ENCODE assay signal across 14 mouse cellular contexts in the genomic region with DNA sequence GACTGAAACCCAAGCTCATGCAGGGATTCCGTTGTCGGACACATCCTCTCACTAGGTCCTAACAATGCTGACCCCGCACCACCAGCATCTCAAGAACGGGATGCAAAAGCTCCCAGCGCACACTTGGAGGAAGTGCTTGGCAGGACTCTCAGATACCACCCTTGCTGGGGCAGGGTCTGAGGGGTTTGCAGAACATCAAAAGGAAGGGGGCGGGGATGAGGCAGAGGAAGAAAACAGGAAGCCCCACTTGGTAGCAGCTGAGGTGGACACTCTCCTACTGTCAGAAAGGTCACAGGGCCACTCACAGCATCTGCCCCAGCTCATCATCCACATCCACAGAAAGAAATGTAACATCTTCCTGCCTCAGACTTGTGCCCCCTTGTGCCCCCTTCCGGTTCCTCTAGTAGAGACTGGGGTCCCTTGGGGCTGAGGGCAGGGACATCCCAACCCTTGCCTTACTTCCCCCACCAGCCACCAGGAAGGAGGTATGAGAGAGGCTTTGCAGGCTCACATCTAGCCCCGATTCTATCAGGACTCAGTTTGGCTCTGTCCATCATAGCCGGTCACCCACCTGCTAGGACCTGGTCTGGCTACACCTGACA. TPM values are rescaled to one million over a fixed set of nuclear protein-coding genes. Genes with fewer than 3 reads are reported as not detected.
A peak's percentile ranks its signal among the peaks of the same experiment; 100 is the strongest.
DNase-seq lines count a peak whose midpoint lies in the region; ATAC-seq and TF ChIP-seq lines count a peak whose summit lies in the region.
"Had no signal": no experiment of that assay in that cellular context is flagged by ENCODE, and none has a peak within 500 bp of the region (broad histone marks: within the 10 kb centered on the region; RNA-seq: fewer than 3 reads in every experiment).

No protein-coding gene starts in this region.

- no peaks in the 10 kb centered on the region for H3K27me3 ChIP-seq in heart, embryonic 13.5 days (replicated peaks)
- H3K27me3 ChIP-seq in liver, adult 2 months (ENCODE audit: control insufficient read depth, insufficient read depth, low read length) = no peaks in the 10 kb centered on the region
- H3K27me3 ChIP-seq in liver, embryonic 12.5 days (replicated peaks) = peaks cover 10% of the 10 kb centered on the region
- H3K27me3 ChIP-seq in forebrain, embryonic 13.5 days = no peaks in the 10 kb centered on the region
- H3K27me3 ChIP-seq: limb, embryonic 15.5 days; midbrain, embryonic 13.5 days had no signal

- peaks cover 48% of the 10 kb centered on the region for H3K79me2 ChIP-seq in liver, adult 2 months (ENCODE audit: control insufficient read depth, insufficient read depth, low read length)

- no peak for ATAC-seq in heart, embryonic 13.5 days (ENCODE audit: extremely low read depth, insufficient number of reproducible peaks, low FRiP score, low TSS enrichment)
- ATAC-seq in liver, embryonic 12.5 days = no peak
- ATAC-seq in neutrophil, adult 5-6 weeks (ENCODE audit: extremely low read depth, insufficient number of reproducible peaks, low FRiP score, poor library complexity, severe bottlenecking) = peak; percentile 27; the same call in 1 of the 2 replicates
- ATAC-seq in forebrain, embryonic 13.5 days = no peak
- ATAC-seq: inflammation-experienced regulatory T-cells, adult 6 months; midbrain, embryonic 13.5 days had no signal

- 70% methylated on average over 9 of the region's 9 CpGs for WGBS in heart, embryonic 13.5 days
- 77% methylated on average over 9 of the region's 9 CpGs for WGBS in liver, adult 2 months
- WGBS in liver, embryonic 12.5 days (ENCODE audit: insufficient replicate concordance) = 31% methylated on average over 9 of the region's 9 CpGs
- WGBS in forebrain, embryonic 13.5 days = 86% methylated on average over 9 of the region's 9 CpGs

- no peak overlapping the region for H3K9ac ChIP-seq in heart, embryonic 13.5 days
- H3K9ac ChIP-seq in liver, adult 2 months (ENCODE audit: low read depth, low read length) = no peak overlapping the region
- no peak overlapping the region for H3K9ac ChIP-seq in liver, embryonic 12.5 days
- H3K9ac ChIP-seq in ES-E14 (ENCODE audit: insufficient read depth, low read depth, low read length, poor library complexity, severe bottlenecking) = no peak overlapping the region
- H3K9ac ChIP-seq in forebrain, embryonic 13.5 days = no peak overlapping the region
- H3K9ac ChIP-seq: limb, embryonic 15.5 days; midbrain, embryonic 13.5 days had no signal

- H3K4me2 ChIP-seq in heart, embryonic 13.5 days = no peak overlapping the region
- H3K4me2 ChIP-seq in liver, embryonic 12.5 days = no peak overlapping the region
- no peak overlapping the region for H3K4me2 ChIP-seq in forebrain, embryonic 13.5 days
- H3K4me2 ChIP-seq: limb, embryonic 15.5 days; midbrain, embryonic 13.5 days had no signal

- H3K9me3 ChIP-seq in heart, embryonic 13.5 days = no peaks in the 10 kb centered on the region
- no peaks in the 10 kb centered on the region for H3K9me3 ChIP-seq in liver, embryonic 12.5 days (replicated peaks)
- no peaks in the 10 kb centered on the region for H3K9me3 ChIP-seq in ES-E14 (ENCODE audit: control insufficient read depth, insufficient read depth, low read depth, low read length)
- H3K9me3 ChIP-seq in forebrain, embryonic 13.5 days (replicated peaks) = no peaks in the 10 kb centered on the region
- H3K9me3 ChIP-seq: G1E; limb, embryonic 15.5 days; midbrain, embryonic 13.5 days had no signal

- H3K27ac ChIP-seq in heart, embryonic 13.5 days (replicated peaks) = 0 out of 2 replicates have a peak overlapping the region, but pooled peaks have one; percentile 24
- peak overlapping the region; percentile 11; the same call in 1 of the 2 replicates for H3K27ac ChIP-seq in liver, adult 2 months (replicated peaks; ENCODE audit: insufficient read depth, low read depth, low read length)
- no peak overlapping the region for H3K27ac ChIP-seq in liver, embryonic 12.5 days
- H3K27ac ChIP-seq in ES-E14 (ENCODE audit: insufficient read depth, low read depth, low read length, poor library complexity, severe bottlenecking) = peak overlapping the region; percentile 16; the same call in 1 of the 2 replicates
- H3K27ac ChIP-seq in forebrain, embryonic 13.5 days = no peak overlapping the region
- H3K27ac ChIP-seq: midbrain, embryonic 13.5 days had no signal

- H3K36me3 ChIP-seq in heart, embryonic 13.5 days = peaks cover 15% of the 10 kb centered on the region
- peaks cover 7% of the 10 kb centered on the region; the same call in 1 of the 2 replicates for H3K36me3 ChIP-seq in liver, adult 2 months (ENCODE audit: control insufficient read depth, insufficient read depth, low read length)
- H3K36me3 ChIP-seq in liver, embryonic 12.5 days = 0 out of 2 replicates have a peak, but pooled peaks cover 4% of the 10 kb centered on the region
- H3K36me3 ChIP-seq in ES-E14 (ENCODE audit: control insufficient read depth, insufficient read depth, low read length, poor library complexity, severe bottlenecking) = no peaks in the 10 kb centered on the region
- peaks cover 22% of the 10 kb centered on the region for H3K36me3 ChIP-seq in forebrain, embryonic 13.5 days (ENCODE audit: poor library complexity, severe bottlenecking)
- H3K36me3 ChIP-seq: G1E had no signal

- in situ Hi-C loops in ES-E14 (cut with MboI; ENCODE audit: low sequenced_read_pairs in 2 of 2, unreplicated experiment in 2 of 2) = no loop called here

- no peak overlapping the region for H3K4me3 ChIP-seq in heart, embryonic 13.5 days
- H3K4me3 ChIP-seq in liver, adult 2 months (ENCODE audit: insufficient read depth, low read depth, low read length) = no peak overlapping the region
- no peak overlapping the region for H3K4me3 ChIP-seq in liver, embryonic 12.5 days
- H3K4me3 ChIP-seq in ES-E14 (ENCODE audit: insufficient read depth in 1 of 2, low read depth in 1 of 2, low read length in 2 of 2, poor library complexity in 1 of 2, severe bottlenecking in 1 of 2) = no peak overlapping the region
- H3K4me3 ChIP-seq in forebrain, embryonic 13.5 days = no peak overlapping the region
- H3K4me3 ChIP-seq: limb, embryonic 15.5 days; midbrain, embryonic 13.5 days had no signal

- TF ChIP-seq POLR2A in liver, adult 2 months (IDR thresholded peaks at IDR 0.05; ENCODE audit: extremely low read depth, insufficient read depth, low read length) = no peak

- TF ChIP-seq CTCF in liver, adult 2 months (IDR thresholded peaks at IDR 0.05; ENCODE audit: low read depth, low read length) = no peak

- no peak for DNase-seq in heart, postnatal 4 days
- no peak for DNase-seq in liver, adult 2 months (ENCODE audit: extremely low read depth, low read depth, low spot score)
- DNase-seq in ES-E14 (ENCODE audit: low read depth, low spot score) = no peak
- DNase-seq: adrenal gland, adult 8-10 months; cerebellum, adult 9-11 months; thymus, postnatal 4 days had no signal

- peaks cover 89% of the 10 kb centered on the region for H3K4me1 ChIP-seq in heart, embryonic 13.5 days
- peaks cover 37% of the 10 kb centered on the region for H3K4me1 ChIP-seq in liver, adult 2 months (ENCODE audit: control insufficient read depth, insufficient read depth, low read length)
- H3K4me1 ChIP-seq in liver, embryonic 12.5 days = peaks cover 82% of the 10 kb centered on the region
- peaks cover 0 to 5% of the 10 kb centered on the region in 2 experiments; a peak in 2 of 4 replicates for H3K4me1 ChIP-seq in ES-E14 (ENCODE audit: control insufficient read depth in 2 of 2, insufficient read depth in 2 of 2, low read length in 2 of 2, poor library complexity in 1 of 2)
- H3K4me1 ChIP-seq in forebrain, embryonic 13.5 days = peaks cover 9% of the 10 kb centered on the region

TF ChIP-seq in ES-E14, 5 proteins besides CTCF, POLR2A, EP300 and RAD21:
- TF ChIP-seq ZNF384 (IDR thresholded peaks at IDR 0.05; ENCODE audit: low read depth, low read length) (no peak), HCFC1 (IDR thresholded peaks at IDR 0.05; ENCODE audit: borderline replicate concordance, insufficient read depth, low read length) (no peak), MAFK (IDR thresholded peaks at IDR 0.05; ENCODE audit: insufficient read depth, low read depth, low read length) (no peak), ZC3H11A (IDR thresholded peaks at IDR 0.05; ENCODE audit: borderline replicate concordance, low read depth, low read length) (no peak), CHD2 (IDR thresholded peaks at IDR 0.05; ENCODE audit: low read depth, low read length) (no peak)

RNA-seq across cellular contexts. Expression of gene Sh3bp5, which starts 25.7 kb away (rescaled TPM):
- polyA plus RNA-seq in heart, embryonic 13.5 days (2015; fragmentation: Nextera tagmentation; extraction: Ambion mirVana) = 26.7 and 28.2 TPM in 2 replicates
- total RNA-seq in heart, postnatal 4 days (2021) = 10 to 100 TPM; 78.7 to 80.1 TPM
- total RNA-seq in liver, adult 2 months (2014; rRNA removed) = 37.1 and 37.7 TPM in 2 replicates
- 22.6 and 26.1 TPM in 2 replicates for polyA plus RNA-seq in liver, adult 2 months (2012; rRNA removed)
- 13.8 and 15.1 TPM in 2 replicates for polyA plus RNA-seq in liver, embryonic 12.5 days (2016; fragmentation: Nextera tagmentation; extraction: Ambion mirVana)
- total RNA-seq in ES-E14 (2012; rRNA removed) = 2.7 and 4.6 TPM in 2 replicates
- 110 and 118 TPM in 2 replicates for total RNA-seq in neutrophil, adult 5-6 weeks (2017)
- polyA plus RNA-seq in forebrain, embryonic 13.5 days (2015; fragmentation: Nextera tagmentation; extraction: Ambion mirVana) = 66.9 and 75.0 TPM in 2 replicates

Comparison
In these comparisons a context has a peak if more than half of its experiments do, and no peak if none do; other contexts are left out.
1. H3K27ac ChIP-seq: peak in heart, embryonic 13.5 days (single experiment), liver, adult 2 months (single experiment) and ES-E14 (single experiment); none in liver, embryonic 12.5 days (single experiment) and forebrain, embryonic 13.5 days (single experiment).